Mouse (Mus musculus) megakaryocyte progenitor cell, adult 5-6 weeks (primary cell): Measurements from ENCODE around the gene Actl6b. TPM values are rescaled to one million over a fixed set of nuclear protein-coding genes. Genes with fewer than 3 reads are reported as not detected.

Experiments
- ATAC-seq: replicated peaks from 2 replicates; pipeline ENCODE4 v1.8.0; 2016; ENCODE audit warnings: mild to moderate bottlenecking, moderate TSS enrichment, inconsistent platforms; ENCODE audit not compliant: poor library complexity
- total RNA-seq, 2 experiments: library from RNA; stranded (forward) in 1 of 2; stranded (reverse) in 1 of 2; fragments of 157-497, 149-512 nt in 1 of 2; fragments of 200-1000 nt in 1 of 2; gene quantifications; 2 replicates each; pipeline versions ENCODE4 v1.2.3 to v1.2.4; 2015 to 2017

Gene Actl6b
- total RNA-seq (2015) (not detected in 2 replicates), total RNA-seq (2017) (not detected in 2 replicates)

GRCm38 (mm10) chr5:137553411-137553837 is at the start of gene Actl6b:
Gene Actl6b (plus strand): TSS chr5:137553517.
- peak; percentile 95 for ATAC-seq

DNA sequence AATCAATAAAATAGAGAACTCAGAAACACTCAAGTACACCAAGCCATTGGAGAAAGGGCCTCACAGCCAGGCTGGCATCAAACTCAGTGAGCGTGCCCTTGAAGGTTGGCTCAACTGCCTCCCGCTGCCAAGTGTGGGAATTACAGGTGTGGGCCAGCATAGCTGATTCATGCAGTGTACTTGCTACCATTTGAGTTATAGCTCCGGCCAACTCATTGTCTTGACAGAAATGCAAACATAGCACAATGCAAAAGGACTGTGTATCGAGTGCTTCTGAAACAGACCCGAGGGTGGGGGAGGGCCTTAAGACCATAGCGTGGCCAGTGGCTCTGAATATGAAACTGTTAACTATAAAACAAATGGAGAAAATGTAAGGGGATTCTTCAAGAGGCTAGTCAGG is 49.3 kb upstream of the Actl6b start:
- ATAC-seq = no peak

DNA sequence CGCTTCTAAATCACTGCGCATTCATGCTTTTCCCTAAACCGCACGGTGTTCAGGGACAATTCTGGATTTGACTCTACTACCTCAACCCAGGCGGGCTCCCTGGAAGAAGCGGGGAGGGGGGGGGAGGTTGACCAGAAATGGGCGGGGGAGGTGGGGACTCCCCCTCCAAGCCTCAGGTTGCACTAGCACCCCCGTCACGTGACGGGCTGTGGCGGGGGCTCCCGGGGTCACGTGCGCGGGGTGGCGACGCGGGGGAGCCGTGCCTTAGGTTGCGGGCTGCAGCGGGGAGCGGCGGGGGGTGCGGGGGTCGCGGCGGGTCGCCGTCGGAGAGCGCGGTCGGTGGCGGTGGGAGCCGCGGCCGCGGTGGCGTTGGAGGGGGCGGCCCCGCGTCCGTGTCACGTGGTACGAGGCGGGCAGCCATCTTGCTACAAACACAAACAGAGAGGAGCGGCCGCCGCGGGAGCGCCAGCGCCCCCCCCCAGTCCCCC is 43.3 kb upstream of the Actl6b start:
- ATAC-seq = peak; percentile 65

DNA sequence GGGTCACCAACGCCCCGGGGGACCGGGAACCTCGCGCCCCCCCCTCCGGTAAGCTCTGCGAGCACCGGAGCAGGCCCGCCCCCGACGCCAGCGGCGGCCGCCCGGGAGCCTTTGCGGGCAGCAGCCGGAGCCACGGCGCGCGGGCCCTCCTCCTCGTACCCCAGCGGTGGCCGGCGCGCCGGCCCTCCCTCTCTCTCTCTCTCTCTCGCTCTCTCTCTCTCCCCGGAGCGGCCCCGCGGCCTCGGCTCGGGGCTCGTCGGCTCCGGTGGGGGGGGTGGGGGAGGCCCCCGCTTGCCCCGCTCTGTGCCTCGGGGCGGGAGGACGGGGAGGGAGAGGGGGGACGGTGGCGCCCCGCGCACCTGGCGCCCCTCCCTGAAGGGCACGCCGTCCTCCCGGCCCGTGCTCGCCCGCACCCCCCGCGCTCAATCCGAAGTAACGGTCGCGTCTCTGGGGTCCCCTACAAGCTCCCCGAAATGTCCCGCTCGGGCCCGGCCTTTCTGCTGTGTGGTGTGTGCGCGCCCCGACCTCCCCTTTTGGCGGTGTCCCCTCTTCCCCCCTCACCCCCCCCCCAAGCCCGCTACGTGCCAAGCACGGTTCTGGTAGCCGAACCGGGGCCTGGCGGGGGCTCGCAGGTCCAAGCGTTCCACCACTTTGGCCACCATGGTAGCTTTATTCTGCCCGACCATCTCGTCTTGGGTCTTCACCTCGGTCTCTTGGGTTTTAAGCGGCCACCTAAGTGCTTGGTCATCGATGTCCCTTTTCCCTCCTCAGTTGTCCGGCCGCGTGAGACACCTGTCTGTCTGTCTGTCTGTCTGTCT is 42.5 kb upstream of the Actl6b start:
- ATAC-seq = peak; percentile 29

DNA sequence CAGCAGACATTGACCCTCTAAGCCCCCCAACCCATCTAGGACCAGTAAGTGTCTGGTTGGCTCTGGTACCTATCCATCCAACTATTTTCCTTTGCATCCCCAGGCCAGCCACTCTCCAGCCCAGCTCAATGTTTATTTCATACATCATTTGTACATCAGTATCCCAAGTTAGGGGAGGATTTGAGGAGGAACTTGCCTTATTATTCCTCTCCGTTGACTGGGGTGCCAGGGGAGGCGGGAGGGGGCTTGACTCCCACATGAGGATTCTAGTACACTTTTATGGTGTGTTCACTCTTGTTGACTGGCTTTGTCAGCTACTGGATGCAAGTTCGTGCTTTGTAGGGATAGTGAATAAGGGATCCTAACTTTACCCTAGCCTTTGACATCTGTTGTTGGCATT is 41.6 kb upstream of the Actl6b start:
- ATAC-seq = no peak

- peak; percentile 39; the same call in 1 of the 2 replicates for ATAC-seq
These were observed 40.2 kb upstream of the Actl6b start for GRCm38 (mm10) chr5:137512847-137513794.

DNA sequence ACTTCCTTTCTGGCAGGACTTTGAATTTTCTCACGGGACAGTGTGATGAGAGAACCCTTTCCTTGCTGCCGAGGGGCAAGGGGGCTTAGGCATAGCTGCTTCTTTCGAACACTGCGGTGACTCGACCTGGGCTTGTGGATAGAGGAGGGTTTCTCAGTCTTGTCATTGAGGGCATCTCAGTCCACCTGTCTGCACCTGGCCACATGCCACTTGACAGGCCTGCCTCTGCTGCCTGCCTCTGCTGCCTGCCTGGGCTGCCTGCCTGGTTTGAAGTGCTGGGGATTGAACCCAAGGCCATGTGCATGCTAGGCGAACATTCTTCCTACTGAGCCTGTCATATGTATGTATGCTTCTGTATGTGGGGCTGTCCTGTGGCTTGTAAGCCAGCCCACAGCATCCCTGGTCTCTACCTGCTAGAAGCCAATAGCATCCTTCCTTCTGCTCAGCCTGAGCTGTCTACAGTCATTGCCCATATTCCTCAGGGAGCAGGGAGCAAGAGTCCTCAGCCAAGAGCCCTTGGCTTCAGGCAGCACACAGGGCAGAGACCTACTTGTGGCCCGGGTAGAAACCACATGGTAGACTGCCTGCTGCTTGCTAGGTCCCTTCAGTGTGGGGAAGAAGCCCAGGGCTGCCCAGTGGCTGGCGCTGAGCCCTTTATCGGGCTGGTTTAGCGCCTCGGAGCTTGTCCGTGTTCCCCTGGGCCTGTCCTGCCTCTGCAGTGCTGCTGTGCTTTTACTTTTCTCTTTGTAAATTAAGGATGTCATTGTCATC is 39.2 kb upstream of the Actl6b start:
- ATAC-seq = no peak

DNA sequence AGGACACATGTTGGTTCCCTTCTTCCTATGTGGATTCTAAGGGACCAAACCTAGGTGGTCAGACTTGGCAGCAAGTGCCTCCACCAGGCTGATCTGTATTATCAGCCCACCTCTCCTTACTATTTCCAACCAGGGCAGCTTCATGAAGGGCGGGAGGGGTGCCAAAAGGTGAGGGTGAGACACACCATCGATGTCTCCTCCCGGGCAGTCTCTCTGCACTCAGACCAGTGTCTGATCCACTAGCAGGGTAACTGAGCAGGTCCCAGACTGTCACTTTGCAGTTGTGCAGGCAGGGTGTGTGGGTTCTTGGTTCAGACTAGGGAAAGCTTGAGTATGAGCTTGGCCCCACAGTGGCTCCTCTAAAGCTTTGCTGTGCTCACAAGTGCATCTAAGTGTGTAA is 38.5 kb upstream of the Actl6b start:
- ATAC-seq = no peak

- peak; percentile 76 for ATAC-seq
These were observed 34.9 kb upstream of the Actl6b start, which contains the start of gene Gigyf1 for GRCm38 (mm10) chr5:137518436-137518835. Gene Gigyf1 (plus strand): TSS chr5:137518548.

DNA sequence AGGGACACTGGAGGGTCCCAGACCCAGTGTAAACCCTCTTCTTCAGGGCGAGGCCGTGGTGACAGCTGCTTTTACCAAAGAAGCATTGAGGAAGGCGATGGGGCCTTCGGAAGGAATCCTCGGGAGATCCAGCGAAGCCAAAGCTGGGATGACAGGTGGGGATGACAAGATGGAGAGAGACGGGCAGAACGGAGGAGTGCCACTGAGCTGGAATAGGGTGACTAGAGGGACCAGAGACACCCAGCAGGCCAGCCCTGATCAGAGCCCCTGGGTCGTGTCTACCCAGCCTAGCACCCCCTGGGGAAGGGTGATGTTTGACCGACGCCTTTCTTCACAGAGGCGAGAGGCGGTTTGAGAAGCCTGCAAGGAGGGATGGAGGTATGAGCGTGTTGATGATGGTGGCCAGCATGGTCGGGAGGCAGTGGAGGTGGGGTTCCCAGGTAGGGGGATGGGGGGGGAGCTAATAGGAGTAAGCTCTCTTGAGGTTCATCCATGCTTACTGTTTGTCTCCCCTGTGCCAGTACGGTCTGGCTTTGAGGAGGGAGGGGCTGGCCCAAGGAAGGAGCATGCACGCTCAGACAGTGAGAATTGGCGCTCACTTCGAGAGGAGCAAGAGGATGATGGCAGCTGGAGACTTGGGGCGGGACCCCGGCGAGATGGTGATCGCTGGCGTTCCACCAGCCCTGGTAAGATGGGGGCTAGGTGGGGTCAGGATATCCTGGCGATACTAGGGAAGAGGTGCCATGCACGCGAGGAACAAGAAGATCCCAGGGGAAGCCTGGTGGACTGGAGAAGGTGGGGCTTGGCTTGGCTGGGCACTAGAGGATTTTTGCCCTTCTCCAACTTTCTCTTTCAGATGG is 33.4 kb upstream of the Actl6b start:
- no peak for ATAC-seq

- ATAC-seq = no peak
These were observed 31.5 kb upstream of the Actl6b start for GRCm38 (mm10) chr5:137521861-137522260.

DNA sequence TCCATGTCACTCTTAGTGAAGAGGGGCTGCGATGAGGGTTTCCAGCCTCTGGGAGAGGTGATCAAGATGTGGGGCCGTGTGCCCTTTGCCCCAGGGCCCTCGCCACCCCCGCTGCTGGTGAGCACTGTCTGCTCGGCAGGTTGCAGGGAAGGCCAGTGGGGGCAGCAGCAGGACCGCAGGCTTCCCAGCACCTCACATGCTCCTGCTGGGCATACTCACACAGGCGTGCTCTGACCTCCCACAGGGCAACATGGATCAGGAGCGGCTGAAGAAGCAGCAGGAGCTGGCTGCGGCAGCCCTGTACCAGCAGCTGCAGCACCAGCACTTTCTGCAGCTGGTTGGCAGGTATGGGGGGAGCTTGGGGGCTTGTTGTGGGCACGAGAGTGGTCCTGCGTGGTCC is 30.6 kb upstream of the Actl6b start:
- ATAC-seq = no peak

DNA sequence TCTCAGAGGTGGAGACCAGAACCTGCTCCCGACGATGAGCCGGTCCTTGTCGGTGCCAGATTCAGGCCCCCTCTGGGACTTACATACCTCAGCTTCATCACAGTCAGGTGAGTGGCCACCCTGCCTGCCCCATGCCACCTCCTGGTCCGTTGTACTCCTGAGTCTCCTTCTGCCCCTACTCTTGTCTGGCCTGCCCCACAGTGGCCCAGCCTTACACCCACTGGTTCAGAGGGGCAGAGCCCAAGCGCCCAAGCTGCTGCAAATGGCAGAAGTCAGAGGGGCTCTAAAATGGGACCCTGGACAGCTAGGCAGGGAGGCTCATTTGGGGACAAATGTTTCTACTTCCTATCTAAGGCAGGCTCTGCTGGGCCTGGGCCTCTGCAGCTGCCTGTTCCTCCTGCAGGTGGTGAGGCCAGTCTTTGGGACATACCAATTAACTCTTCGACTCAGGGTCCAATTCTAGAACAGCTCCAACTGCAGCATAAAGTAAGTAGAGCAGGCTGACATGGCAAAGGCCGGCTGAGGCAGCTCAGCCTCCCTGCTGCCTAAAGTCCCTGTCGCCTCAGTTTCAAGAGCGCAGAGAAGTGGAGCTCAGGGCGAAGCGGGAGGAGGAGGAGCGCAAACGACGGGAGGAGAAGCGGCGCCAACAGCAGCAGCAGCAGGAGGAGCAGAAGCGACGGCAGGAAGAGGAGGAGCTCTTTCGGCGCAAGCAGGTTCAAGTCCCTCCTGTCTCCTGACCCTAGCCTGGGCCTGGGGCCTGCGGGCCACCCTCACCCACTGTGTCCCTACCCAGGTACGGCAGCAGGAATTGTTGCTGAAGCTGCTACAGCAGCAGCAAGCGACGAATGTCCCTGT is 29.7 kb upstream of the Actl6b start:
- no peak for ATAC-seq

DNA sequence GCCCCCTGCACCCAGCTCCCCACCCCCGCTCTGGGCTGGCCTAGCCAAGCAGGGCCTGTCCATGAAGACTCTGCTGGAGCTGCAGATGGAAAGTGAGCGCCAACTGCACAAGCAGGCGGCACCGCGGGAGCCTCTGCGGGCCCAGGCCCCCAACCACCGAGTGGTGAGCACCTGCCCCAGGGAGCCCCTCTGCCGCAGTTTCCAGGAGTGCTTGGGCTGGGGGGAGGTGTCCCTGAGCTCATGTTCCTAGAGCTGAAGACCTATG is 29.1 kb upstream of the Actl6b start:
- no peak for ATAC-seq

GRCm38 (mm10) chr5:137524671-137525070 is 28.6 kb upstream of the Actl6b start:
- no peak for ATAC-seq

GRCm38 (mm10) chr5:137525511-137525910 is 27.8 kb upstream of the Actl6b start:
- ATAC-seq = no peak

GRCm38 (mm10) chr5:137526192-137526936 is 27.0 kb upstream of the Actl6b start:
- ATAC-seq = peak; percentile 56

- no peak for ATAC-seq
These were observed 25.9 kb upstream of the Actl6b start for GRCm38 (mm10) chr5:137527413-137527812.
